Mouse (Mus musculus): Measurements from ENCODE around the gene Psma3.
A peak's percentile ranks its signal among the peaks of the same experiment; 100 is the strongest.

Psma3 gene

DNA sequence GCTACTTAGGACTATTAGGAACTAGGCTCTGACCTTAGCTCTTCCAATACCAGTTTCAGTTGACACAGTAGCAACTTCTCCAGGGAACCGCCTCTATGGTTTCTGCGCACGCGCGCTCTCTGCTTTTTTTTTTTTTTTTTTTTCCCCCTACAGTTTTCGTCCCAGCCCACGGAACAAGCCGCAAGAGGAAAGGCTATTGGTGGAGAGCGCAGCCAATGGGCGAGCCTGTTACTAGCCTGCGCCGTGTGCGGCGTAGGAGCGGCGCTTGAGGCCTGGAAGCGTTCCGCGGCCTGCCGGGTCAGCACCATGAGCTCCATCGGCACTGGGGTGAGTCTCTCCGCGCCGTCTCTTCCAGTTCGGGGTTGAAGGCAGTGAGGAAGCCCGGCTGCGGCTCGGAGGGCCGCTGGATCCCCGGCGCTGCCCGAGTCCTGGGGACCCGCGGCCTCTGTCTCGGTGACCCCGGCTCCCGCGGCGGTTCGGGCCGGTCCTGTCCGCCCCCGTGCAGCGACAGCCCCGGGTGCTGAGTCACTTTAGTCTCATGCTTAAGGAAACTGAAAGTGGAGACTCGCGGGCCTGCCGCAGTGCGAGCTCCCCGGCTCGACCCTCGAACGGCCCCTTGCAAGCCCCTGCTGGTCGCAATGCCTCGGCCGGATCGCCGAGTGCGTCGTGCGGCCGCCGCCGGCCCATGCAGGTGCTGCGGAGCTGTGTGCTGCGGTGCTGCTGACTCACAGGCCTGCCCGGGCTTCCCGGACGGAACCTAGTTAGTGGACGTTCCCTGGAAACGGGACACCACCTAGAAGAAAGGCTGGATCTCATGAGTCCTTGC is at the start of gene Psma3:
TSS of gene Psma3 (plus strand) at position 181 of the 826 bp plus-strand sequence.
- DNase-seq, result peak; percentile 81

DNA sequence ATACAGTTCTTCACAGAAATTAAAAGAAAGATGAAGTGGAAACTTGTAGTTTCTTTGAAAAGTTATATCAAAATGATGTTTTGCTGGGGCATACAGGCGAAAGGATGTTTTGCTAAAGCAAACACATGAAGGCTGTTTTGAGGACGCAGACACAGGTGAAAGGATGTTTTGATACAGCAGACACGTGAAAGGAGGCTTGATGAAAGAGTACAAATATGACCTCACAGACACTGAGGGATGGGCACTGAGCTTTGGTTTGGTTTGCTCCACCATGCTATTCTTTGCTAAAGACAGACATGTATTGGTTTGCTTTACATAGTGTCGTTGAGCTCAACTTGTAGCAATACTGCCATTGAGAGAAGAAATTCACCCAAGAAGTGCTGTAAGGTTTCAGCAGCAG is 44.6 kb upstream of the Psma3 start:
- DNase-seq, result no peak

DNA sequence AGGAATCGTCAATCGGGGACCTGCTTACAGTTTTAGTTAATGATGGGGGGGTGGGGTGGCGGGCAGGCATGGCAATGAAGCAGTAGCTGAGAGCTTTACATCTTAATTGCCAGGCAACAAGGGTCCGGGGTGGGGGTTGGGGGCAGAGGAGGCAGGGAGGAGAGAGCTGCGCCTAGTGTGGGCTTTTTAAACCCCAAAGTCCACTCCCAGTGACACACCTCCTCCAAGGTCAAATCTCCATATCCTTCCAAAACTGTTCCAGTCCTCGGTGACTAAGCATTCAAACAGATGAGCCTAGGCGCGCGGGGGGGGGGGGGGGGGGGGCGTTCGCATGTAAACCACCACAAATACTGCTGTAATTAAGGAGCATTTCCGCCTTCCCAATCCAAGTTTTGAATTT is 37.3 kb upstream of the Psma3 start:
- peak; percentile 50 for DNase-seq

DNA sequence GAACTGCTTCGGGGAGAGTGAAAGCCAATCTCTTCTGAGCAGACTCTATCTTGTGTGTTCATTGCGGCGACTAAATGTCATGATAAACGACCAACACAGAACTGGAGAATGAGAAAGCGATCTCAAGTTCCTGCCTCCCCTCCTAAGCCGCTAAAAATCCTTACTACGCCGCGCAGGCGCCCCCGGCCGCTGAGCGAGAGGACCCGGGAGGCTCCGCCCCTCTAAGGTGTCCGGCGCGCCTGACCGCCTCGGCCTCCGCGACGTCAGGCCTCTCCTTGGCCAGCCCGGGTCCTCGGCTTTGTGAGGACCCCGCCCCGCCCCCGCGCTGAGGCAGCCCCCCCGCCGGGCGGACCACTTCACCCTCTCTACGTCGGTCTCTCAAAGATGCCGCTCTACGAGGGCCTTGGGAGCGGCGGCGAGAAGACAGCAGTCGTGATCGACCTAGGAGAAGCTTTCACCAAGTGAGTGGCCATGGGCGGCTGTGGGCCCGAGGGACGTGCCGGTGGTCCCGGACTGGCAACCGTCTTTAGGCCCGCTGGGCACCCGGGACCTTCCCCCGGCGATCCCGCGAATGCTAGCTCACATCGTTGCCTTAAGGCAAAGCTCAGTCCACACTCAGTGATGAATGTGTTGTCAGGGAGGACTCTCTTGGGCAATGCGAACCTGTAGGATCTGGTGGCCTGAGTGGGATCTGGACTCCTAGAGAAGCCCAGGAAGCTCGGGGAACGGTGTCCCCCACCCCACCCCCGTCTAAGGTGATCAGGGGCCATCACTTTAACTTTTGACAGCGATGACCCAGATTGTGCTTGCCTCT is 36.6 kb upstream of the Psma3 start, which contains the start of gene Actr10:
TSS of gene Actr10 (plus strand) at position 287 of the 814 bp plus-strand sequence.
- DNase-seq, result peak; percentile 95

DNA sequence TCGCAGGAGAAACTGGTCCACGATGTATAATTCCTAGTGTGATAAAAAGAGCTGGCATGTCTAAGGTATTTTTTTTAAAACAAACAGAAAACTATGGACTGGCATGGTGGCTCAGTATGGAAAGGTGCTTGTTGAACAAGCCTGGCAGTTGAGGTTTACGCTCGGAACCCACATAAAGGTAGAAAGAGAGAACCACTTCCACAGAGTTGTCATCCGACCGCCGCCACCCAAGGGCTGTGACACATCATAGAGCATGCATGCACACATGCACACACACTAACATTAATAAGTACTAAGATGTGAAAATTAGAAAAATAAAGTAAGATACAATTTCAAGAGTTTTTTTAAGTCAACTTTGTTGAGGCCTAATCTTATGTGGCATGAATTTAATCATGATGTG is 33.6 kb upstream of the Psma3 start:
- DNase-seq, result no peak

DNA sequence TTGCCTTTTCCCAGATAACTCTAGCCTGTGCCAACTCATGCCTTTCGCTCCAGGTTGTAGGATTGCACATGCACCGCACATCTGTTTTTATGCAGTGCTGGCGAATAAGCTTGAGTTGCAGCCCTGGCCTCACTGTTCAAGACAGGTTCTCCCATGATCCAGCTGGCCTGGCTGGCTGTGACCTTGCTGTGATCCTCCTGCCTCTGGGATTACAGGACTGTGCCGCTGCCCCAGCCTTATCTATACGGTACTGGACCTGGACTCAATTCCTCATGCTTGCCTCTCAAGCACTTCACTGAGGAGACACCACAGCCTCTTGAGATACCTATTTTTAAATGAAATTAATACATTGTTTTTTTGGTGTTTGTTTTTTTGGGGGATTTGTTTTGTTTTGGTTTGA is 30.2 kb upstream of the Psma3 start:
- DNase-seq, result no peak

DNA sequence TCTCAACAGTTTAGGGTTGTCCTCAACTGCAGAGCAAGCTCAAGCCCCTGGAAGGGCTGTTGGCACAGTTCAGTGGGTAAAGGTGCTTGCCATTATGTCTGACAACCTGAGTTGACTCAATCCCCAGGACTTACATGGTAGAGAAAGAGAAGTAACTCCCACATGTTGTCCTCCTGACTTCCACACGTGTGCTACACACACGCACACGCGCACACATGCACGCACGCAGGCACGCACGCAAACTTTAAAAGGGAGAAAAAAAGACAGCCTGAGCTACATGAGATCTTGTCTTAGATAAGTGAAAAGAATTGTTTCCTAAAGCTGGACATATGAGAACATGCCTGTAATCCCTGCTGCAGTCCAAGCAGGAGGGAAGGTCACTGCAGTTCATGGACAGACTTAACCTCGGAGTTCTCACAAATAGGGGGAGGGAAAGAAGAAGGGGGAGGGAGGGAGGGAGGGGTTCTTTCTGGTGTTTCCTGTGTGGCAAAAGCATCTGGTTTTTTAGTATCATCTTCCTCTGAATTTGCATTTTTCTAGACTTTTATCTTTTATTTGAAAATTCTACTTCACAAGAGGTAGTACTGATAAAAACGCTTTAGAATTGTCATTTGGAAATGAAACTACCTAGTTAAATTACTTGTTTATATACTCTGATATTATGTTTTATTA is 27.7 kb upstream of the Psma3 start:
- DNase-seq, result no peak

DNA sequence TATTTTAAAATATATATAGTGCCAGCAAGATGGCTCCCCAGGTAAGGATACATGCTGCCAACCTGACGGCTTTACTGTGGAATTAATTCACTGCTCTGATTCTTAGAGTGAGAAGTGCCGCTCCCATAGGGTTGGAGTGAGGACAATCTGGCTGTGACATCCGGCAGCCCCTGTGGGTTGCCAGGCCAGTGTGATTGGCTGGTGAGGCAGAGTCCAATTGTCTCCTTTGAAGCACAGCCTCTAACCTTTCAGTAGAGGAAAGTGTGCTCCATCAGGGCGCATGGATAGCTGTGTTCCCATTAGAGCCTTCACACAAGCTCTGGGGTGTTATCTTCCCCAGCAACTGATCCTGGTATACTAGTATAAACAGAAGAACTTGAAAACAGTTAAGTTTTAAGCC is 15.8 kb upstream of the Psma3 start:
- DNase-seq, result no peak

DNA sequence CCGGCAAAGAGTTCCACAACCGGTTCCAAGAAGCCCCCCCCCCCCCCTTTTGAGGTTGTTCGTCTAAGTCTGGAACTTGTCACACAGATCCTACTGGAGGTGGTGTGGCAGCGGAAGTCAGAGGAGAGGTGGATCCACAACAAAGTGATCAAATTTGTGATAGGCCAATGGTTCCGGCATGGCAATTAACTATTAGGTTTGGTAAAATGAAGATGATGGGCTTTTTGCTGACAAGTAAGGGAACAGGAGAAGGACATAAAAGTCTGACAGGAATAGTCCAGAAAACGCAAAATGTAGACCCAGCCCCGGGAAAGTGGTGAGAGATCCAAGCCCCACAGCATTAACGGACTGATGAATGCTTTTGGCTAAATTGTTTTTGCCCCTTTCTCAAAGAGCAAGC is 6.8 kb upstream of the Psma3 start:
- DNase-seq, result no peak

DNA sequence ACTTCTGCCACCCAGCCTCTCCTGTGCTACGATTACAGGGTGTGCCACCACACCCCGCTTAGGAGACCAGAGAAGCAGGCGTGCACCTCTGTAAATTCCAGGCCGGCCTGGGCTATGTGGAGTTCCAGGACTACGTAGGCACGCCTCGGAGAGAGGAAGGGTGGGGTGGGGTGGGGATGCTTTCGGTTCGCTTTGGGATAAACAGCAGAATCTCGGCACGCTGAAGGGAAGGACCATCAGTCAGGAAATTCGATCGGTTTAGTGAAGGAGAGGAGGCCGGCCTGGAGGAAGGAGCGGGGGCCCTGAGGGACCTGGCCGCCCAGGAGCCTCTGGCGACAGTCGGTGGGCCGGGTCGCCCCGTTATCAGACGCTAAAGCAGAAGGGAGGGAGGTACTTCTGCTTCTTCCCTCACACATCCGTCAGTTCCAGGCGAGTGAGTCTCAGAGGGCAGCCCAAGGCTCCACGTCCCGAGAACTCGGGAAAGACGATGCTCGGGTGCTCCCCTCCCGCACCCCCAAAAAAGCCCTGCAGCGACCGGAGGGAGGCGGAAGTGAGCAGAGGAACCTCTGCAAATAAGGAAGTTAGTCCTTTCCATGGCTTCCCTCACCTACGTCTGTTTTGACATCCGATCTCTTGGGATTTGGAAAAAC is 6.2 kb upstream of the Psma3 start:
- peak; percentile 81 for DNase-seq

DNA sequence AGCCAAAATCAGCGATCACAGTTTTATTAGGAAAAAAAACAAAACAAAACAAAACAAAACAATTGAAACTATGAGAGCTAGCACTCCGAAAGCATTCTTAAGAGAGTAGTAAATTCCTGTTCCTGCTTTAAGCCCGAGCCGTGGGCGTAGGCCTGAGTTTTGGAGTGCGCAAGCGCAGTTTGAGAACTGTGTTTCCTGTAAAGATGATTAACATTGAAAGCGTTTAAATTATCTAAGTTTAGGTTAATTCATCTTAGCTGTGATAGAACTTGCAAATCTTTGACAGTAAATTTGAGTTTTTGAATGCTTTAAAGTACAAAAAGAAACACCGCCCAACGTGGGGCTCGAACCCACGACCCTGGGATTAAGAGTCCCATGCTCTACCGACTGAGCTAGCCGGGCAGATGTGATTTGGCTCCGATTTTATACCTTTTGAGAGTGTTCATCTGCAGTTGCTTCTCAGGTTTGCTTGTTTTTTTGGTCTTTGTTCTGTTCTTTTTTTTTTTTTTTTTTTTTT is 5.6 kb upstream of the Psma3 start:
- peak; percentile 87 for DNase-seq

DNA sequence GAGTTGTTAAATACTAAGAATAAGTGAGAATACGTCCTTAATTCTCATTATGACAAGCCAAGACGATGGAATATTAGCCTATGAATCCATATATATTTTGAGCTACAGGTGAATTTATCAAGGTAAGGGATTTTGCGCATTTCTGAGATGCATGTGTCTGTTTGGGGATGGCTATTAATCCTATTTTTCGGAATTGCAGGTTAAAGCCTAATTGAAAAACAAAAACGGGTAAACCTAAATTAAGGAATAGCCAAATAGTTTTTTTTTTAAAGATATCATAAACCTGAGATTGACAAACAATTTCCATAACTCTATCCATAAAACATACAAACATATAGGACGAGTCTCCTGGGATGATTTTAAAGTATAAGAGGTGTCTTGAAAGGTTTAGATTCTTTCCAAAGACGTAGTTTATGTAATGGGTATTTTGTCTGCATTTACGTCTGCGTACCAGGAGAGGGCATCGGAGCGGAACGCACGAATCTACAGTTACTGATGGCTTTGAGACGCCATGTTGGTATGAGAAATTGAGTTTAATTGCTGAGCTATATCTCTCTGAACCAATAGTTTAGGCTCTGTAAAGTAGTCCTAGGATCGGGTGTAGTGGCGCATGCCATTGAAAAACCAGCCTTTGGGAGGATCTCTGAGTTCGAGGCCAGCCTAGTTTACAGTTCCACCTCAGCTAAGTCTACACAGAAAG is 4.8 kb upstream of the Psma3 start:
- peak; percentile 49 for DNase-seq

DNA sequence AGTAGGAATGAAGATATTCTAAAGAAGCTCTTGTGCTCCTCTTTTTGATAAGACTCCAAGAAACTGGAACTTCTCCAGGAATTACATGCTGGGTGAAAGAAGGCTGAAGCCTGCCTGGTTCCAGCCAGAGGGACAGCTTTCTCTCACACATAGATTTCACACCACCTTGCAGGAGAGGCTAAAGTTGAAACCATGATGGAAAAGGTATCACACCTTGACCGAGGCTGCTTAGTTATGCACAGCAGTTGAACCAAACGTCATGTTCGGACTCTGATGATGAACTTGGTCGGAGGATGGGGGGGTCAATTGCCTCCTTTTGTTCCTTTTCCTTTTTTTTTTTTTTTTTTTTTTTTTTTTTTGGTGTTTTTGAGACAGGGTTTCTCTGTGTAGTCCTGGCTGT is 590 bp upstream of the Psma3 start:
- no peak for DNase-seq

DNA sequence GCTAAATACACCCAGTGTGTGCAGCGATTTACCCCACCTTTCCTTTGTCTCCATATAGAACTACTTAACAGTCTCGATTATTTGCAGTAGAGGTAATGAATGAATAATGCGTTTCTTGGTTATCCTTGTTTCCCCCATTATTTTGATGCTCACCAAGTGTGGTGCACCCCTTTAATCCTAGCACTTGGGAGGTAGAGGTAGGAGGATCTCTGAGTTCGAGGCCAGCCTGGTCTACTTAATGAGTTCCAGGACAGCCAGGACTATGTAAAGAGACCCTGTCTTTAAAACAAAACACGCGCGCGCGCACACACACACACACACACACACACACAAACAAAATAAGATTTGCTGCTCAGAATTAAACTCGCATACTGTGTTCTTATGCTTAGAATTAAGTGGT is 985 bp downstream of the Psma3 start:
- DNase-seq, result no peak

DNA sequence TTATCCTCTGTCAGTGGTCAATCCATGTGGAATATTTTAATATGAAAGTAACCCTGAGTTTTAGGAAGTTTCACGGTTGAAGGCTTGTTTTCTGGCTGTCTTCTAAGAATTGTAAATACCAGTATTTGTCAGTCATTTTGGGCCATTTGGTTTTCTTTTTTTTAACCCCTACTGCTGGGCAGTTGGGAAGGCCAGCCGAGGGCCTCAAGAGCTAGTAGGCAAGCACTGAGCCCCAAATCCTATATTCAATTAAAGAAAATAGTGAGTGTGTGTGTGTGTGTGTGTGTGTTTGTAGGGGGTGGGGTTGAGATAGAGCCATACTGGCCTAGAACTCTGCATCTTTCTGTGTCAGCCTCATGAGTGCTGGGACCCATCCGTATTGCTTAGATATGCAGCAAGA is 1.5 kb downstream of the Psma3 start:
- DNase-seq, result no peak

DNA sequence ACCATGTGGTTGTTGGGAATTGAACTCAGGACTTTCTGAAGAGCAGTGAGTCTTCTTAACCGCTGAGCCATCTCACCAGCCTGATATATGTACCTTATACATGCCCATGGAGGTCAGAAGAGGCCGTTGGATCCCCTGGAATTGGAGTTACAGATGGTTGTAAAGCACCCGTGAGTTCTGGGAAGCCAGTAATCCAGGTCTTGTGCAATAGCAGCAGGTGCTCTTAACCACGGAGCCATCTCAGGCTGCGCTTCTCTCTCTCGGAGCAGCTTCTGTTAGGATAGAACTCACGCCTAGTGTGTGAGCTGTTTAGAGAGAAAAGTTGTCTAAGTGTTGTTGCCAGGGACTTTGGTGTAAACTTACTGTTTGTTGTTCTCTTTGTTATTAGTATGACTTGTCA is 3.9 kb downstream of the Psma3 start:
- no peak for DNase-seq

DNA sequence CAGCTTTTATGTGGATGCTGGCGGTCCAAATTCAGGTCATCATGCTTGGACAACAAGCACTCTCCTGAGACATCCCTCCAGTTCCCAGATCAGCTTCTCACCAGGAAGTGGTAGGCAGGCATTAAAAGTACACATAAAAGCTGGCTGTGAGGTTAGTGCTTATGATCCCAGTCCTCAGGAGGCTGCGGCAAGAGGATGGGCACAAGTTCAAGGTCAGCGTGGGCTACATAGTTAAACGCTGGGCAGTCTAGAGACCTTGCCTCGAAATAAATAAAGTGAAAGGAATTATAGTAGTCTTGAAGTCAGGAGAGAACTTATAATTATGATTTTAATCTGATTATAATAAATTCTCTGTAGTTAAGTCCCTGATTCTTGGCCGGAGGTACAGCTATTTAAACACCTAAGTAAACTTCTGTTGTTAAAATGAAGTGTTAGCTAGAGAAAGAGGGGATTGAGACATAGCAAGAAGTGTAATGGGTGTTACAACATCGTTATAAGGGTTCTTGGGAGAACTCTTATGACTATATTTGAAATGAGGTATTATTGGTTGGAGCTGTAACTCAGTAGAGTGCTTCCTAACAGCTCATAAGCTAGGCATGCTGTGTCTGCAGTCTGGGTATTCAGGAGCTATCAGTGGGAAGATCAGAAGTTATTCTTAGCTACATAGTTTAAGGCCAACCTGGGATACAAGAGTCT is 10.6 kb downstream of the Psma3 start:
- DNase-seq, result no peak

DNA sequence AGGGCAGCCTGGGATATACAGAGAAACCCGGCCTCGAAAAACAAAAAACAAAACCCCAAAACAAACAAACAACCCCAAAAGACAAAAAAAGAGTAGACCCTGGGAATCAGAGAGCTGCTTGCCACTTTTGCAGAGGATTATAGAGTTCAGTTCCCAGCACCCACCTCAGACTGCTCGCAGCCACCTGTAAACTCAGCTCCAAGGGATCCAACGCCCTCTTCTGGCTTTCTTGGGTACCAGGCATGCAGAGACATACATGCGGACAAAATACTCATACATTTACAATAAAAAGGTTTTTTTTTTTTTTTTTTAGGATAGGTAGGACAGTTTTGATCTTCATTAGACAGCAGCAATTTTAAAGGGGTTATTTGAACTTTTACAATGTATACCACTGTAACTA is 22.8 kb downstream of the Psma3 start:
- DNase-seq, result no peak

DNA sequence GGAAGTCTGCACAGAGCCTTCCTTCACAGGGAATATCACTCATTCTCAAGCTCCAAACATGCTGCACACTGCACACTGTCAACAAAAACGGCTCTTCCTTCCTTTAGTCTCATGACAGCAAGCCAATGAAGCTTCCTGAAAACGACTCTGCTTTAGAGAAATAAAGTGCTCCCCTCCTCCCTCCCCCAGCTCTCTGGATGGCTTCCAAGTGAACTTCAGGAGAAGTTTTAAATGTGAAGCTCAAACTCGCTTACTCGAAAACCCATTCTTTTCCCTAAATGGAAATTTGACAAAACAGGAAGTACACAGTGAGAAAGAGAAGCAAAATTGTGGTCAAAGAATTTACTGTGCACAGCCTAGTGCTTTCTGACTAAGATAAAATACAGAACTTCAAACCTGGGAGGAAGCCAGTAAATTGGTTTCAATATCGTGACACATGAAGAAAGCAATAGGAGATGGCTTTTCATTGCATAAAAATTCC is 25.0 kb downstream of the Psma3 start:
- DNase-seq, result no peak

DNA sequence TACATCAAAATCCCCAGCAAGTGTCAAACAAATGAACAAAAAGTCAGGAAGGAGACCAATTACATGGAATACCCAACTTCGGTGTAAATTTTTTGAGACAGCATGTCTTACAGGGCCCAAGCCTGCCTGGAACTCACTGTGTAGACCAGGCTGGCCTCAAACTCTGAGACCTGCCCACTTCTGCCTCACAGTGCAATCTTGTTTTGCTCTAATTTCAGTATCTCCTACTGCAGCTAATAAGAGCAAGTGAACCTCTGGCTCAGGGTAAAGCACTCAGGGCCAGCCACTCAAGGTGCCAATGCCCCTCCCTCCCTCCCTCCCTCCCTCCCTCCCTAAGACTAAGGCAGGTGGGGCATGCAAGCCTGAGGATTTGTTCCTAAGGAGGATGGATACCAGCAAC is 25.9 kb downstream of the Psma3 start:
- no peak for DNase-seq

DNA sequence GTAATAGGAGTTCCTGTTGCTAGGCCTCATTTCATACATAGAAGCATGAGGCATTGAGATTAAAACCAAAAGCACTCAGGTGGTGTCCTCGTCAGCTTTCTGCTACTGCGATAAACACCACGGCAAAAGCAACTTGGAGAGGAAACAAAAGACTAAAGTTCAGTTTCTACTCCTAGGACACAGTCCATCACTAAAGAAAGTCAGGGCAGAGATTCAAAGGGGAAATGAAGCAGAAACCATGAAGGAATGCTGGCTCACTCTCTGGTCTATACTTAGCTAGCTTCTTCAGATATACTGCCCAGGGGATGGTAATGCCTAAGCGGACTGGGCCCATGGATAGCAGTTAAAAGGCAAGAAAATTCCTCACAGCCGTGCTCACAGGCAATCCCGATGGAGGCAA is 27.0 kb downstream of the Psma3 start:
- DNase-seq, result no peak
